Mouse (Mus musculus) heart, adult 2 months (tissue): ENCODE data around the gene Usp8.

ENCODE experiments used
- CTCF ChIP-seq: fragments of 200-600 bp; IDR thresholded peaks from 2 replicates; pipeline ENCODE4 v1.8.1; 2022; ENCODE audit warnings: antibody characterized with exemption, mild to moderate bottlenecking, moderate library complexity
- POLR2A ChIP-seq: fragments of 200-500 bp; IDR thresholded peaks from 2 replicates; pipeline ENCODE4 v1.6.1; 2011; ENCODE audit warnings: mild to moderate bottlenecking, low read depth, low read length, control low read depth; ENCODE audit not compliant: insufficient read depth

DNA sequence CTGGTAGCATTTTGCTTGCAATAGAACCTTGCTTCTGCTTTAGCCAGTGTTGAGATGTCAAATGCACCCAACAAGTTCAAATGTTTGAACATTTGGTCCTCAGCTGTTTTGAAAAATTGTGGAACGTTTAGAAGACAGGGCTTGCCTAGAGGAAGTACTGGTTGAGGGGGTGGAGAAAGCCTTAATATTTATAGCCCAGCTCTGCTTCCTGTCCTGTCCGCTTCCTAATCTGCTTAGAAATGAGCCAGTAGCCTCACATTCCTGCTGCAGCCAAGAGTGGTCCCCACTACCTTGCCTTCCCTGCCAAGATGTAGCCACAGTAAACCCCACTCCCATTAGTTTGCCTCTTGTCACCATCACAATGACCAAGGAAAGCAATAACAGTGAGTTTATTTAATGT lies 24.8 kb upstream of the Usp8 start:
- TF ChIP-seq CTCF: no peak
- TF ChIP-seq POLR2A: peak; percentile 62; the same call in 1 of the 2 replicates
